Mouse (Mus musculus) midbrain, postnatal 0 days (tissue): ENCODE data around the gene Sox5. TPM values are rescaled to one million over a fixed set of nuclear protein-coding genes. Genes with fewer than 3 reads are reported as not detected.

Experiments used
- ATAC-seq: fragments of 200-750 bp; cut with Nextera tagmentation; 2 replicates; pipeline ENCODE4 v1.8.0; 2017; ENCODE audit warnings: moderate number of reproducible peaks, mild to moderate bottlenecking, moderate TSS enrichment, moderate library complexity; ENCODE audit not compliant: low FRiP score
- DNase-seq: peaks from one replicate; pipeline ENCODE4 v3.0.0-alpha.2; 2015; ENCODE audit warnings: low spot score
- H3K27ac ChIP-seq: fragments of 300-500 bp; sonication (generic); 2 replicates; pipeline ENCODE4 v1.5.1; 2014; ENCODE audit warnings: low read depth, mild to moderate bottlenecking, low read length, mixed read lengths
- H3K27me3 ChIP-seq: fragments of 300-500 bp; sonication (generic); 2 replicates; pipeline ENCODE4 v1.6.1; 2014; ENCODE audit warnings: low read length, control low read depth, mixed read lengths; ENCODE audit not compliant: insufficient read depth
- H3K36me3 ChIP-seq: fragments of 300-500 bp; sonication (generic); 2 replicates; pipeline ENCODE4 v1.6.1; 2014; ENCODE audit warnings: low read length, control low read depth, mixed read lengths; ENCODE audit not compliant: insufficient read depth
- H3K4me1 ChIP-seq: fragments of 300-500 bp; sonication (generic); 2 replicates; pipeline ENCODE4 v1.6.1; 2014; ENCODE audit warnings: mild to moderate bottlenecking, control low read depth, antibody characterized with exemption, low read length, mixed read lengths; ENCODE audit not compliant: insufficient read depth
- H3K4me2 ChIP-seq: fragments of 300-500 bp; sonication (generic); 2 replicates; pipeline ENCODE4 v1.6.1; 2014; ENCODE audit warnings: low read depth, mild to moderate bottlenecking, low read length, mixed read lengths; ENCODE audit not compliant: poor library complexity, severe bottlenecking
- H3K4me3 ChIP-seq: fragments of 300-500 bp; sonication (generic); 2 replicates; pipeline ENCODE4 v1.5.1; 2014; ENCODE audit warnings: low read depth, mild to moderate bottlenecking, low read length, moderate library complexity
- H3K9ac ChIP-seq: fragments of 300-500 bp; sonication (generic); replicated peaks from 2 replicates; pipeline ENCODE4 v1.6.1; 2014; ENCODE audit warnings: mild to moderate bottlenecking, low read length, moderate library complexity, mixed read lengths; ENCODE audit not compliant: poor library complexity, severe bottlenecking
- H3K9me3 ChIP-seq: fragments of 300-500 bp; sonication (generic); 2 replicates; pipeline ENCODE4 v1.6.1; 2016; ENCODE audit warnings: low read length, control low read depth
- CTCF ChIP-seq: IDR thresholded peaks from 2 replicates; pipeline ENCODE4 v1.5.1; 2016; ENCODE audit warnings: antibody characterized with exemption, mild to moderate bottlenecking
- WGBS: fragments of 180-500 bp; shearing (Covaris S2); extraction: QIAGEN DNeasy Blood & Tissue Kit; methylation state at CpG from one replicate; pipeline ENCODE4 v1.1.7; 2014; 5-methylcytosine and 5-hydroxymethylcytosine counted together
- polyA plus RNA-seq: library from polyadenylated mRNA; unstranded; fragments of >200 nt; fragmentation: Nextera tagmentation; extraction: Ambion mirVana; gene quantifications from 2 replicates; pipeline ENCODE4 v1.2.1, GENCODE M21; 2015
- total RNA-seq: library from RNA; depleted of rRNA; stranded (reverse); fragments of >200 nt; gene quantifications from 2 replicates; pipeline ENCODE4 v1.2.3, GENCODE M21; 2014

Gene Sox5
- total and polyA plus RNA-seq, 2 experiments from 2014 or later = 11.3 to 25.0 TPM

DNA sequence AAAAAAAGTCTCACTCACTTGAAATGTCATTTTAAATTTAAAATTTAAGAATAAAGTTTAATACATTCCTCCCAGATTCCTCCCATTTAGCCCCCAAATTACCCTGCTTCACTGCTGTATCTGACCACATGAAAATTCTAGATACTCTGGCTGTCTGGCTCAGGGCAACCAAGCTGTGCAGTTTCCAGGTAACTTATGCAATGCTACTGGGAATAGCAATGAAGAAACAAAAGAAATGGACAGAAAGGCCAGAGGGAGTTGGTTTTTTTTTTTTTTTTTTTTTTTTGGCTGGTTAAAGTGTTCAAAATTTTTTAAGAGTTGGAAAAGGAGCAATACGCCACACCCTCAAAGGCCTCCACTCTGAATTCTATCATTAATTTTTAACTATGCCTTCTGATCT is 73.8 kb downstream of the Sox5 start:
- Histone ChIP-seq H3K4me1 (0 out of 2 replicates have a peak, but pooled peaks cover 2% of the 10 kb centered on the region), H3K4me2 (no peak overlapping the region), H3K4me3 (no peak overlapping the region), H3K36me3 (no peaks in the 10 kb centered on the region), H3K9me3 (no peaks in the 10 kb centered on the region), H3K9ac (no peak overlapping the region), H3K27me3 (no peaks in the 10 kb centered on the region), H3K27ac (no peak overlapping the region)
- DNase-seq = no peak
- TF ChIP-seq CTCF = no peak
- WGBS = 81% methylated on average over 1 of the region's 1 CpGs
- no peak for ATAC-seq

GRCm38 (mm10) chr6:144704962-144705361 is 76.8 kb downstream of the Sox5 start:
- Histone ChIP-seq H3K36me3 (no peaks in the 10 kb centered on the region), H3K27ac (no peak overlapping the region), H3K4me3 (no peak overlapping the region), H3K27me3 (no peaks in the 10 kb centered on the region), H3K4me2 (no peak overlapping the region), H3K9ac (no peak overlapping the region), H3K9me3 (no peaks in the 10 kb centered on the region), H3K4me1 (no peaks in the 10 kb centered on the region)
- no peak for ATAC-seq
- no peak for TF ChIP-seq CTCF
- DNase-seq = no peak
- 94% methylated on average over 5 of the region's 5 CpGs for WGBS

DNA sequence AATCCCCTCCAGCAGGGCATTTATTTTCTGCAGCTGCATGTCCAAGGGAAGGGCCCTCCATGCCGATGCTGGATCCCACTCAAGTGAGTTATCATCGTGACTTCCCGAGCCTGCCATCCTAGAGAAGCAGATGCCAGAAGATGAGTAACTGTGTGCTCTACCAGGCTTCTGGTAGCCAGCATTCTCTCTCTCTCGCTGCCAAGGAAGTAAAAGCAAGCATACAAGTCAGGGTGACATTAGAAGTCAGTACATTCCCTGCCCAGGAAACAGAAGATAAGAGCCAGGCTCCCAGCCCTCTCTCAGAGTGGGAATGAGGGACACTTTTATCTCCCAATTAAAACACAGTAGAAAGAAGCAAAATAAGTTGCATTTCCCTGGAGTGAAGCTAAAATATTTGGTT is 86.1 kb downstream of the Sox5 start:
- no peak for ATAC-seq
- TF ChIP-seq CTCF = no peak
- H3K9ac ChIP-seq = no peak overlapping the region
- 89% methylated on average over 4 of the region's 4 CpGs for WGBS
- no peaks in the 10 kb centered on the region for H3K36me3 ChIP-seq
- no peak overlapping the region for H3K4me3 ChIP-seq
- no peaks in the 10 kb centered on the region for H3K9me3 ChIP-seq
- no peak overlapping the region for H3K27ac ChIP-seq
- H3K4me2 ChIP-seq = no peak overlapping the region
- no peaks in the 10 kb centered on the region for H3K27me3 ChIP-seq
- no peaks in the 10 kb centered on the region for H3K4me1 ChIP-seq
- DNase-seq = peak; percentile 12

- Histone ChIP-seq H3K27me3 (no peaks in the 10 kb centered on the region), H3K36me3 (no peaks in the 10 kb centered on the region), H3K9ac (no peak overlapping the region), H3K4me2 (no peak overlapping the region), H3K27ac (no peak overlapping the region), H3K4me3 (no peak overlapping the region), H3K4me1 (no peaks in the 10 kb centered on the region), H3K9me3 (no peaks in the 10 kb centered on the region)
- ATAC-seq (no peak), DNase-seq (no peak)
- TF ChIP-seq CTCF = no peak
- WGBS = 90% methylated on average over 7 of the region's 7 CpGs
Measured at GRCm38 (mm10) chr6:144693211-144693899, 88.4 kb downstream of the Sox5 start.

DNA sequence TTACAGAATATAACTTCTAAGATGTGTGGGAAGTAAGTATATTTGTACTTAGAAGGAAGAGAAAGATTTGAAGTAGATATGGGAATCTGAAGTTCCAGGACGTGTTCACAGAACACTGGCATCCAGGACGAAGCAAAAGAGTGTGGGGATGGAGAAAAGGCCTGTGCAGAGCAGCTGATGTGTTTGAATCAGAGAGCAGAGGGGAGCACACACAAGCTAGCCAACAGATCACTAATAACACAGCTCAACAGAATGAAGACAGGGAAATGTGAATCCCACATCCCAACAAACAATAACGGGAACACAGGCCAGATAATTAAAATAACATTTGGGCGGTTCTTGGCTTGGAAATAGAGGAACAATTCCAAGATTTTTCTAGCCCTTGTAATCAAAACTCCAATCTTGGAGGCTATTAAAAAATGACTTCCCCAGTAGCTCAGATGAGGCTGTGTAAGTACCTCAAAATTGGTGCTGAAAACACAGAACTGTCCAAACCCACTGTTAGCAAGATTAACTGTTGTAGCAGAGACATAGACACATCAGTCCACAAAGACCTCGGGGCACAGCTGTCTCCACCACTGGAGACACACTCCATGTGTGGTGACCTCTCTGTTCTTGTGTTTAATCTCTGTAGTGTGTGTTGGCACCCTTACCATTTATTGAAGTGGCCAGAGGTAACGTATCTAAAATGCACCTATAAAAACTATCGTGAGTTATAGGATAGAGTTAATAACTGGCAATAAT is 90.3 kb downstream of the Sox5 start:
- no peak for TF ChIP-seq CTCF
- DNase-seq = no peak
- 79% methylated on average over 7 of the region's 7 CpGs for WGBS

GRCm38 (mm10) chr6:144689076-144689475 is 92.7 kb downstream of the Sox5 start:
- DNase-seq (no peak), ATAC-seq (no peak)
- TF ChIP-seq CTCF = no peak
- no peaks in the 10 kb centered on the region for H3K4me1 ChIP-seq
- H3K9ac ChIP-seq = no peak overlapping the region
- H3K36me3 ChIP-seq = no peaks in the 10 kb centered on the region
- no peak overlapping the region for H3K4me2 ChIP-seq
- H3K4me3 ChIP-seq = no peak overlapping the region
- no peak overlapping the region for H3K27ac ChIP-seq
- H3K27me3 ChIP-seq = no peaks in the 10 kb centered on the region
- no peaks in the 10 kb centered on the region for H3K9me3 ChIP-seq
- WGBS = 90% methylated on average over 3 of the region's 3 CpGs

More for the DNA sequence above, 90.3 kb downstream of the Sox5 start:
- no peaks in the 10 kb centered on the region for H3K9me3 ChIP-seq
- H3K4me2 ChIP-seq = no peak overlapping the region
- no peaks in the 10 kb centered on the region for H3K36me3 ChIP-seq
- no peak overlapping the region for H3K27ac ChIP-seq
- no peaks in the 10 kb centered on the region for H3K4me1 ChIP-seq
- no peak for ATAC-seq
- no peaks in the 10 kb centered on the region for H3K27me3 ChIP-seq
- H3K9ac ChIP-seq = no peak overlapping the region
- H3K4me3 ChIP-seq = no peak overlapping the region
